Mouse (Mus musculus) bone marrow, adult 2 months (tissue): ENCODE data around the gene Arpc5. TPM values are rescaled to one million over a fixed set of nuclear protein-coding genes. Genes with fewer than 3 reads are reported as not detected.

Experiments
- H3K27ac ChIP-seq: fragments of 200-500 bp; 2 replicates; pipeline ENCODE4 v1.5.1; 2012; ENCODE audit warnings: low read depth, mild to moderate bottlenecking, control low read depth, inconsistent platforms, low read length; ENCODE audit not compliant: control insufficient read depth, poor library complexity, insufficient read depth
- H3K4me1 ChIP-seq: fragments of 200-500 bp; 2 replicates; pipeline ENCODE4 v1.6.1; 2011; ENCODE audit warnings: low read length; ENCODE audit not compliant: control insufficient read depth, insufficient read depth
- H3K4me3 ChIP-seq: fragments of 200-500 bp; replicated peaks from 2 replicates; pipeline ENCODE3; 2011; ENCODE audit warnings: mild to moderate bottlenecking, low read depth, low read length, control low read depth; ENCODE audit not compliant: control insufficient read depth
- CTCF ChIP-seq: fragments of 200-500 bp; IDR thresholded peaks from 2 replicates; pipeline ENCODE4 v1.5.1; 2011; ENCODE audit warnings: low read length, control low read depth; ENCODE audit not compliant: control insufficient read depth, insufficient read depth
- POLR2A ChIP-seq: fragments of 200-500 bp; IDR thresholded peaks from 2 replicates; pipeline ENCODE4 v1.6.1; 2011; ENCODE audit warnings: low read depth, mild to moderate bottlenecking, control low read depth, low read length, borderline replicate concordance; ENCODE audit not compliant: control insufficient read depth
- WGBS: fragments of 180-500 bp; shearing (Covaris S2); methylation state at CpG from one replicate; pipeline ENCODE4 v1.1.7; 2018; 5-methylcytosine and 5-hydroxymethylcytosine counted together
- polyA plus RNA-seq: library from polyadenylated mRNA; stranded (reverse); fragments of >200 nt; gene quantifications from 2 replicates; pipeline ENCODE4 v1.2.4, GENCODE M21; 2011; ENCODE audit warnings: low replicate concordance; ENCODE audit not compliant: missing spikeins, insufficient read depth, insufficient read length

Arpc5 gene
- 143 and 180 TPM in 2 replicates for polyA plus RNA-seq

DNA sequence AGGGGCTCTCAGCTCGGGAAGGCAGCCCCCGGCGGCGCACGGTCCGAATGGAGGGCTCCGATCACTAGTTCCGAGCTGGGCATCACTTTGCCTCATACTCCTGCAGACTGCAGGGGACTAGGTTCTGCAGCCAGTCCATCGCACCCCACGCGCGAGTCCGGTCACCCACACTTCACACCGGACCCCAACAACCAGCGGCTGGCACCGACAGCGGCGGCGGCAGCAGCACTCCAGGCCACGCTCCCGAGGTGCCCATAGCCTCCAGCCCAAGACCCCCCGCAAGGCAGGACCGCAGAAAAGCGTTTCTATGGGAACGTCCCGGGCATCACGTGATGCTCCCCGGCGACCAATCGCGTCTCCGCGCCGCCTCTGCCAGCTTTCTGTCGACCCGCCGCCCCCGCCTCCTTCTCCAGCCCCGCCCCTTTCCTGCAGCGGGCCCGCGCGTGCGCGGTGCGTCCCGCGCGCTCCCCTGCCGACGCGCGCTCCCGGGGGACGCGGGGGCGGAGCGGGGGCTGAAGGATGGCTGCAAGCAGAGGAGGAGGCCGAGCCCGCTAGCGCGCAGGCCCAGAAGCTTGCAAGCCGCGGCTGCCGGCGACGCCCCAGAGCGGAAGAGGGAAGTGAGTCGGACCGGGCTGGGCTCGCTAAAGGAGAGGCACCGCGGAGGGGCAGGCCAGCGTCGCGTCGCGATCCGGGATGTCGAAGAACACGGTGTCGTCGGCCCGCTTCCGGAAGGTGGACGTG is at the start of gene Arpc5, which contains the start of gene Rgl1:
Arpc5 (plus strand) TSS at position 511 of the 741 bp plus-strand sequence.
Rgl1 (minus strand) TSS at position 320 of the 741 bp plus-strand sequence.
- Histone ChIP-seq H3K27ac (peak within 1 kb of the TSS; percentile 97), H3K4me1 (no peaks in the 10 kb centered on the region), H3K4me3 (peak within 1 kb of the TSS; percentile 99)
- TF ChIP-seq POLR2A (peak; percentile 98), CTCF (no peak)
- WGBS, result under 1% methylated on average over 86 of the region's 86 CpGs

GRCm38 (mm10) chr1:152717329-152717728 is 49.0 kb upstream of the Arpc5 start:
- 79% methylated on average over 1 of the region's 1 CpGs for WGBS
- peaks cover 1% of the 10 kb centered on the region for H3K4me1 ChIP-seq
- H3K27ac ChIP-seq, result no peak overlapping the region
- no peak overlapping the region for H3K4me3 ChIP-seq
- TF ChIP-seq CTCF (no peak), POLR2A (no peak)

DNA sequence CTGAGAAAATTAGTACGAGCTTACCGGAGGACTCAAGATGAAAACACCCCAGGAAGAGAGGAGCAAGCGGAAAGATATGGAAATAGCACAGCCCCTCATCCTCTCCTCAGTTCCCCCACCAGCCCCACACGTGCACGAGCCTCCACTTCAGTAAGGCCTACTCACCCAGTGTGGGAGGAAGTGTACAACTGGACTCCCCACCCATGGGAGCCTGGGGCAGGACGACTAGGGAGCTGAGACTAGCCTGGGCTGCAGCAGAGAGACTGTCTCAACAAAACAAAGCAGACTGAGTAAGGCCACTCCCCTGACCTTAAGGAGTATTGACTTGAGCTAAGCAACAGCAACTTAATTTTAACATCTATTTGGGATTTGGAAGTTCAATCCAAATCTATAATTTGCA is 48.1 kb upstream of the Arpc5 start:
- Histone ChIP-seq H3K4me1 (peaks cover 1% of the 10 kb centered on the region), H3K27ac (no peak overlapping the region), H3K4me3 (no peak overlapping the region)
- TF ChIP-seq CTCF (no peak), POLR2A (no peak)
- 42% methylated on average over 6 of the region's 6 CpGs for WGBS

DNA sequence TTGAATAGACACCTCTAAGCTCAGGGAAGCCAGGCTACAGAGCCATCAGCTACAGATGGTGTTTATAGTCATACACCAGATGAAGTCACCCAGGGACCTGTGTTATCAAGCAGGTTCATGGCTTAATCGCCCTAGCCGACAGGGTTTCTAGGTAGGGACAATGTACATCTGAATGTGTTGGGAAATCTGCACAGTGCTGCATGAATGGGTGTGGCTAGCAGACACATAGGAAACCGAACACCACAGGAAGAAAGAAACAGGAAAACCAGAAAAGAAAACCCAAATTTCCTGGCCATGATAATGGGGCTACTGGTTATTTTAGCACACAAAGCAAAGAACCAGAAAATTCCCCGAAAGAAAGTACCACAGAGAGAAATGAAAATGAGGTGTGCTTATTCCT is 45.4 kb upstream of the Arpc5 start:
- H3K4me3 ChIP-seq, result no peak overlapping the region
- peaks cover 1% of the 10 kb centered on the region for H3K4me1 ChIP-seq
- TF ChIP-seq POLR2A, result no peak
- WGBS, result 2% methylated on average over 4 of the region's 4 CpGs
- H3K27ac ChIP-seq, result no peak overlapping the region

DNA sequence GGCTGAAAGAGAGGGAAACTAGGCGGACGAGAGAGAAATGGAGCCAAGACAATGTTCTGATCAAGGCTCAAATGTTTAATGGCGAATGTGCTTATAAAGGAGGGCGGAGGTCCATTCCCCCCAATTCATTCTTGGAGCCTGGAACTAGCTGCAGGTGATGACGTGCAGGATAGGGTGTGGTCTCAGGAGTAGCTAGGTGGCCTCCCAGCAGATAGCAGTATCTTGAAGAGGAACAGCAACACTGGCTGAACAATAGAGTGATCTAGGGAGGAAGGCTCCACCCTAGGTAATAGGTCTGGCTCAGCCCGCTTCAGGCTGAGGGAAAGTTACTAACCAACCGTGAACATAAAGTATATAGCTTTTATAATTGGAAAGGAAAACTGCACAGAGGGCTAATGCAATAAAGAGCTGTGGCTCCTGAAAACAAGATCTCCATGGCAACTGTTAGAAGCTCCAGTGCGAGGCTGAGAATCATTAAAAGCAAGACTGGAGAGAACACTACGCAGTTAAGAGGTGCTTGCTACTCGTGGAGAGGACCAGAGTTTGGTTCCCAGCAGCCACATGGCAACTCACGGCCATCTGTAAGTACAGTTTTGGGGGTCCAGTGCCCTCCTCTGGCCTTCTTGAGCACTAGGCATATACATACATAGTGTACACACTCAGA is 44.7 kb upstream of the Arpc5 start:
- WGBS, result 65% methylated on average over 11 of the region's 11 CpGs
- TF ChIP-seq POLR2A (no peak), CTCF (no peak)
- no peak overlapping the region for H3K4me3 ChIP-seq
- H3K4me1 ChIP-seq, result peaks cover 1% of the 10 kb centered on the region
- no peak overlapping the region for H3K27ac ChIP-seq

DNA sequence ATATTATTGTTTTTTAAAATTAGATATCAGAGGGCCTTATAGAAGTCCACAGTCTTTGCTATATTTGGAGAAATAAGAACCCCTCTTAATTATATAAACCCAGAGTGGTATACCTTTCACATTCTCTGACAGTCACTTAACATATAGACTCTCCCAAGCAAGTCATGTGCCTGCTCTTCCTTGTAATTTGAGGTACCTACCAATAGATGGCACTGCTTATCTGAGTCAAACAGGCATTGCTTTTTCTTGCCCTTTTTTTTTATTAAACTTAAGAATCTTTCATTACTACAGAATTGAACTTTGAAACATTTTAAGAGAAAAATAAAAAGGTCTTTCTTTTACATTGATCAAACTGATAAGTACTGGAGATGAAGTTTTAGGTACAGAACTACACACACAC is 42.1 kb upstream of the Arpc5 start:
- Histone ChIP-seq H3K4me3 (no peak overlapping the region), H3K27ac (no peak overlapping the region), H3K4me1 (peaks cover 1% of the 10 kb centered on the region)
- TF ChIP-seq CTCF, result peak; percentile 25
- TF ChIP-seq POLR2A, result no peak

DNA sequence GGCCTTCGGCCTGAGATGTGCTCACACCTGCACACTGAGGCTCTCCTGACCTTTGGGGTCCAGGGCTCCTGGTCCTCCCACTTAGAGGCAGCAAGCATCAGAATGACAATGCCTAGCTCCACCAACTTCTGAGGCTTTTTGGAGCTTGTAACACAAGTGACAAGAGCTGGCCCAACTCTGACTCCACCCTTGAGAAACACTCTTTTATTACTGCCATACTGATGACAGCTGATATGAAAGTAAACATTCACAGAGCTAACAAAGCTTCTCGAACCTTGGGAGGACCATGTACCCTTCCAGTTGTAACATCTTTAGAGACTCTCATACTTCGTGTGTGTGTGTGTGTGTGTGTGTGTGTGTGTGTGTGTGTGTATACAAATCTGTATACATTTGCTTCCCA is 40.2 kb upstream of the Arpc5 start:
- H3K27ac ChIP-seq, result no peak overlapping the region
- no peak for TF ChIP-seq CTCF
- TF ChIP-seq POLR2A, result no peak
- peaks cover 1% of the 10 kb centered on the region for H3K4me1 ChIP-seq
- H3K4me3 ChIP-seq, result no peak overlapping the region
- 66% methylated on average over 3 of the region's 3 CpGs for WGBS

- no peak overlapping the region for H3K4me3 ChIP-seq
- WGBS, result 12% methylated on average over 4 of the region's 5 CpGs
- no peak for TF ChIP-seq CTCF
- TF ChIP-seq POLR2A, result no peak
- no peaks in the 10 kb centered on the region for H3K4me1 ChIP-seq
- H3K27ac ChIP-seq, result no peak overlapping the region
These were observed 38.6 kb upstream of the Arpc5 start for GRCm38 (mm10) chr1:152727604-152728236.
